In genomic region chr10:86491316-86492088, GRCm38 (mm10) we compare ENCODE assay signal across 9 mouse cellular contexts. TPM values are rescaled to one million over a fixed set of nuclear protein-coding genes. Genes with fewer than 3 reads are reported as not detected.
DNase-seq lines count a peak whose midpoint lies in the region; ATAC-seq and TF ChIP-seq lines count a peak whose summit lies in the region.
"Had no signal": no experiment of that assay in that cellular context is flagged by ENCODE, and none has a peak within 500 bp of the region (broad histone marks: within the 10 kb centered on the region; RNA-seq: fewer than 3 reads in every experiment).

No protein-coding gene starts in this region.

- no peaks in the 10 kb centered on the region for H3K36me3 ChIP-seq in embryonic facial prominence, embryonic 14.5 days (ENCODE audit: control insufficient read depth, insufficient read depth, low read length)
- no peaks in the 10 kb centered on the region for H3K36me3 ChIP-seq in hindbrain, embryonic 13.5 days
- H3K36me3 ChIP-seq in midbrain, postnatal 0 days (ENCODE audit: insufficient read depth, low read length), result no peaks in the 10 kb centered on the region

- TF ChIP-seq CTCF in midbrain, postnatal 0 days (IDR thresholded peaks at IDR 0.05), result no peak

- H3K4me2 ChIP-seq in embryonic facial prominence, embryonic 14.5 days (ENCODE audit: low read depth, low read length), result peak overlapping the region; percentile 33
- peak overlapping the region; percentile 69 for H3K4me2 ChIP-seq in hindbrain, embryonic 13.5 days
- peak overlapping the region; percentile 55 for H3K4me2 ChIP-seq in midbrain, postnatal 0 days (ENCODE audit: low read depth, low read length, poor library complexity, severe bottlenecking)

- no peak overlapping the region; the same call in 1 of the 2 replicates for H3K9ac ChIP-seq in embryonic facial prominence, embryonic 14.5 days (ENCODE audit: low read depth, low read length)
- H3K9ac ChIP-seq in hindbrain, embryonic 13.5 days, result peak overlapping the region; percentile 80
- H3K9ac ChIP-seq in midbrain, postnatal 0 days (replicated peaks; ENCODE audit: low read length, poor library complexity, severe bottlenecking), result peak overlapping the region; percentile 74

- peak; percentile 83 for ATAC-seq in embryonic facial prominence, embryonic 14.5 days (ENCODE audit: low read depth)
- ATAC-seq in hindbrain, embryonic 13.5 days (ENCODE audit: low FRiP score), result peak; percentile 90
- ATAC-seq in midbrain, postnatal 0 days (ENCODE audit: low FRiP score), result peak; percentile 91

- WGBS in embryonic facial prominence, embryonic 14.5 days, result 21% methylated on average over 3 of the region's 3 CpGs
- 14% methylated on average over 3 of the region's 3 CpGs for WGBS in hindbrain, embryonic 13.5 days
- 9% methylated on average over 3 of the region's 3 CpGs for WGBS in midbrain, postnatal 0 days

- peak overlapping the region; percentile 6; the same call in 1 of the 2 replicates for H3K4me3 ChIP-seq in embryonic facial prominence, embryonic 14.5 days (ENCODE audit: low read depth, low read length)
- H3K4me3 ChIP-seq in hindbrain, embryonic 13.5 days, result peak overlapping the region; percentile 46
- peak overlapping the region; percentile 35 for H3K4me3 ChIP-seq in midbrain, postnatal 0 days (ENCODE audit: low read depth, low read length)

- H3K9me3 ChIP-seq in embryonic facial prominence, embryonic 14.5 days (ENCODE audit: control insufficient read depth, low read length), result no peaks in the 10 kb centered on the region
- no peaks in the 10 kb centered on the region for H3K9me3 ChIP-seq in hindbrain, embryonic 13.5 days
- no peaks in the 10 kb centered on the region for H3K9me3 ChIP-seq in midbrain, postnatal 0 days (ENCODE audit: low read length)

- H3K27me3 ChIP-seq in embryonic facial prominence, embryonic 14.5 days (replicated peaks; ENCODE audit: control insufficient read depth, insufficient read depth, low read length), result no peaks in the 10 kb centered on the region
- no peaks in the 10 kb centered on the region for H3K27me3 ChIP-seq in hindbrain, embryonic 13.5 days
- H3K27me3 ChIP-seq in midbrain, postnatal 0 days (ENCODE audit: insufficient read depth, low read length), result no peaks in the 10 kb centered on the region

- no peak overlapping the region for H3K27ac ChIP-seq in embryonic facial prominence, embryonic 14.5 days (replicated peaks; ENCODE audit: low read depth, low read length)
- H3K27ac ChIP-seq in hindbrain, embryonic 13.5 days, result peak overlapping the region; percentile 92
- peak overlapping the region; percentile 84 for H3K27ac ChIP-seq in midbrain, postnatal 0 days (ENCODE audit: low read depth, low read length)

- H3K4me1 ChIP-seq in embryonic facial prominence, embryonic 14.5 days (ENCODE audit: control insufficient read depth, insufficient read depth, low read length), result no peaks in the 10 kb centered on the region
- peaks cover 35% of the 10 kb centered on the region for H3K4me1 ChIP-seq in hindbrain, embryonic 13.5 days (replicated peaks)
- peaks cover 11% of the 10 kb centered on the region; the same call in 1 of the 2 replicates for H3K4me1 ChIP-seq in midbrain, postnatal 0 days (ENCODE audit: insufficient read depth, low read length)

- peak; percentile 34 to 51 for DNase-seq in layer of hippocampus, postnatal 10 days (ENCODE audit: low spot score in 2 of 2)
- DNase-seq in layer of hippocampus, postnatal 25 days (ENCODE audit: extremely low spot score in 1 of 2, low spot score in 1 of 2), result no peak
- DNase-seq in embryonic facial prominence, embryonic 14.5 days (ENCODE audit: low spot score), result no peak
- DNase-seq in midbrain, postnatal 0 days (ENCODE audit: low spot score), result peak; percentile 31
- DNase-seq in retina, embryonic 14.5 days (ENCODE audit: low spot score), result no peak
- DNase-seq in urinary bladder, postnatal 25 days (ENCODE audit: low spot score), result no peak
- DNase-seq in lung, adult 18-20 months, result no peak
- DNase-seq: cerebellum, adult 8-10 months had no signal

RNA-seq across cellular contexts. Expression of gene Syn3, which starts 7.2 kb away (rescaled TPM):
- total RNA-seq in layer of hippocampus, postnatal 10 days (2021), result 10 to 100 TPM; 35.1 to 39.6 TPM
- 10 to 100 TPM; 19.5 to 23.8 TPM for total RNA-seq in layer of hippocampus, postnatal 25 days (2021)
- 2.0 and 2.4 TPM in 2 replicates for polyA plus RNA-seq in embryonic facial prominence, embryonic 14.5 days (2014; fragmentation: Nextera tagmentation; extraction: Ambion mirVana)
- 16.7 and 18.3 TPM in 2 replicates for polyA plus RNA-seq in hindbrain, embryonic 13.5 days (2015; fragmentation: Nextera tagmentation; extraction: Ambion mirVana)
- 67.0 and 83.2 TPM in 2 replicates for total RNA-seq in midbrain, postnatal 0 days (2014; rRNA removed)
- 19.3 and 22.0 TPM in 2 replicates for polyA plus RNA-seq in midbrain, postnatal 0 days (2015; fragmentation: Nextera tagmentation; extraction: Ambion mirVana)

Comparison
In these comparisons a context has a peak if more than half of its experiments do, and no peak if none do; other contexts are left out.
1. DNase-seq: peak in layer of hippocampus, postnatal 10 days (2 of 2) and midbrain, postnatal 0 days (single experiment); none in layer of hippocampus, postnatal 25 days (0 of 2), embryonic facial prominence, embryonic 14.5 days (single experiment), retina, embryonic 14.5 days (single experiment), urinary bladder, postnatal 25 days (single experiment) and lung, adult 18-20 months (0 of 2).
2. Peak in every context shown above with its lines, with median percentiles within 50 percentile points of each other: ATAC-seq, H3K4me2 ChIP-seq and H3K4me3 ChIP-seq.